Mouse (Mus musculus) T-helper 17 cell (primary cell): ENCODE data around the gene P2ry2.

Source experiments
- in situ Hi-C, 2 experiments: fragments of 300-600 bp; cut with MboI, MseI; formaldehyde crosslinking; loops; 1 replicate in 1 of 2; 2 replicates in 1 of 2; pipeline ENCODE4 v1.15.1; 2025; ENCODE audit warnings: high pct_unique_total_duplicates in 2 of 2

P2ry2 gene

DNA sequence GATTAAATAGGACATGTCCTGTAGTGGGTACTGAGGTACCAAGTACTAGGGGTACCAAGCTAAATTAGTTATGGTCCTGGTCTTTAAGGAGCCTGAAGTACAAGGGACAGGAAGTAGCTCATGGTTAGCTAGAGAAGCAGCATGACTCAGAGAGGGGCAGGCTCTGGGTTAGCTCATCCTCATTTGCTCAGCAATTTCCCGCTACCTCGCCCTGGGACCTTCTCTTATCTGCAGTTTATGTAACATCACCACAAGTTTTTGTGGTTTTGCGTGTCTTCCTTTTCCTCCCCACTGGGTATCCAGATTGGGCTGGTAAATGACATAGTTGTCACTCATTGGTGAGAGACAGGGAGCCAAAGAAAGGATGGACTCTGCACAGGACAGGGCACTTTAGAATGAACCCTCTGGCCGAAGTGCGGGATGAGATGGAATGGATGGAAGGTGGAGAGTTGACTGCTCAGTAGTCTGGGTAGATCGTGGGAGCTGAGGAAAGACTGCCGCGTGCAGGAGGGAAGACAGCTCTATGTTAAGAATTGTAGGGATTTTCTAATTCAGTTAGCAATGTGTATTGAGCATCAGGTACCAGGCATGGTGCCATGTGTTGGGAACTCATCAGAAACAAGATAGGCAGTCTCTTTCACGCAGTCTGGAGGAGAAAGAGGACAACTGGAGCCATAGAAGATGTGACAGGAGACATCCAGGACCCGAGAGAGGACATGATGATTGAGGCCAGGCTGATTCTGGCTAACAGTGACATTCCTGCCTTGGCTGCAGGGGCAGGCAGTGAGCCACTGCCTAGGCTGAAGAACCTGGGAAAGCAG, 15.2 kb upstream of the P2ry2 start:
- in situ Hi-C loops: no loop called here

DNA sequence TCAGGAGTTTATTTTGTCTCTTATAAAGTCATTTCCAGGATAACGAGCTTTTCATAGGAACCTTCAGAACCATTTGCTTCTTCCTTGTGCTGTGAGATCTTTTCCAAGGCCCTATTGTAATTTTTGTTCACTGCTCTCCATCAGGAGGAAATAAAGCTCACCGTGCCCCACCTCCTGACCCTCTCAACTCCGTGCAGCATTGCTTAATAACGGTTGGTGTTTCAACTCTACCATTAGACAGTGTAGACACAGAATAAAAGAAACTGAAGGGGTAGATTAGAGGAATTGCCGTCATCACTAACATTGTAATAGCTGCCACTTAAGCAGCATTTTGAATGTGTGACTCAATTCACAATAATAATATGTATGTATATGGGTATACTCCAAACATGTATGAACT, 14.2 kb upstream of the P2ry2 start:
- in situ Hi-C loops: no loop called here

DNA sequence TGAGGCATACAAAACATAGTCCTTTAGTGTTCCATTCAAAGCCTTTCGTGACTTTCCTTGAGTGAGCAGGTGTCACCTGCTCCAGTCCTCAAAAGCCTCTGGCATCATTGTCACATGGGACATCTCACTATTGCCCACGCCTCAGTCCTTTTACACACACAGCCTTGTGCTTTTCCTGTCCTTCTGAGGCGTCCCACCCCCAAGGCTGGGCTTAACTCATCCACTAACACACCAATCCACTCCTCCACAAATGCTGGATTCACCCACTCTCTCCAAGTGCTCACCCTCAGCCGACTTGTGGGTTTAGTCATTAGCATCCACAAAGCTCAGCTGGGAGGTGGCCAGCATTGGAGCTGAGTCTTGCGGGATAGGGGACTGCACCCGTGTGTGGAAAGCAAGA, 4.8 kb upstream of the P2ry2 start:
- in situ Hi-C loops: no loop called here

DNA sequence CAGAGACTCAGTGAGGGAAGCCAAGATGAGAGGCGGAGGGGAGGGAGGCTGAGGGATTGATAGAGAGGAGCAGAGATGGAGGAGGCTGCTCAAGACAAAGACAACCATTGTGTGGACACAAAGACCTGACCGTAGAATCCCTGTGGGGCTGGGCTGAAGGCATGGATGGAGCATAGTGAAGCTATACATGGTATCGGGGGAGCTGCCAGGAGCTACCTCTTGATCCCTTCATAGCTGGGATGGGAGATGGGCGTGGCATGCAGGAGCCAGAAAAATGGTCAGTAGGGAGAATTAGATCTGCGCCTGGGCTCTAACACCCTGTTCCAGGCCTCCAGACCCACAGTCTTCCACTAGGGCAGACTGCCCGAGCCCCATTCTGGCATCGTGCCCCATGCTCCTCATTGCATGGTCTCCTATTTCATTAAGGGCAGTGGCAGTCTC, 4.4 kb upstream of the P2ry2 start:
- in situ Hi-C loops: no loop called here

DNA sequence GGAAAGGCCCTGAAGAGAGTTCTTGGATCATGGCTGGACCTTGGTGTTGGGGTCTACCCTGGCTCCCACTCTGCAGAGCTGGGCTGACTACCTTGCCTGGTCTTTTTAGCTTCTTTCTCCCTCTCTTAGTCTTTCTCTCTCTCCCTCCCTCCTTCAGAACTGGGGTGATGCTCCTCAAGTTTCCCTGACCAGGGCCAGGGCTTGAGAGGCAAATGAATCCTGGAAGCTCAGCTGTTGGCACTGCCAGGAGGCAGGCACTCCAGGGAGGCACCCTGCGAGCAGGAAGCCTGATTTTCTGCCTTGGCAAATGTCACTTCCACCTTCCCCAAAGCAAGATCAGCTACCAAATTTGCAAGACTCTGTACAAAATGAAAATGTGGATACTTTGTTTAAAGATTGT, 2.3 kb upstream of the P2ry2 start:
- in situ Hi-C loops: no loop called here

DNA sequence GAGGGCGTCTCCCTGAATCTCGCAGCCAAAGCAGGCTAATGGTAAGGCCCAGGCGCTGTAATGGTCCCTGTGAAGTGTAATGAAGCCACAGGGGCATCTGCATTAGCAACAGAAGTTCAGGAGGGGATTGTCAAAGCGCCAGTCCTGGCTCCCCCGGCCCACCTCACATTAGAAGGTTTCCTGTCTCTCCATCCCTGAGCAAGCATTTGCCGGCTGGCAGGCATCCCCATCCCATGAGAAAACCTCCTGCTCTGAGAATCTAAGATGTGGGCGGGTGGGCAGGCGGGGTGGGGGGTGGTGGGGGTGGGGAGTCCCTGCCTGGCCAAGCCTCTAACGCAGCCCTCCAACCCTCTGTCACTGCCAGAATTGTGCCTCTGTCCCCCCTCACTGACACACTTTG, 1.4 kb upstream of the P2ry2 start:
- in situ Hi-C loops: no loop called here

DNA sequence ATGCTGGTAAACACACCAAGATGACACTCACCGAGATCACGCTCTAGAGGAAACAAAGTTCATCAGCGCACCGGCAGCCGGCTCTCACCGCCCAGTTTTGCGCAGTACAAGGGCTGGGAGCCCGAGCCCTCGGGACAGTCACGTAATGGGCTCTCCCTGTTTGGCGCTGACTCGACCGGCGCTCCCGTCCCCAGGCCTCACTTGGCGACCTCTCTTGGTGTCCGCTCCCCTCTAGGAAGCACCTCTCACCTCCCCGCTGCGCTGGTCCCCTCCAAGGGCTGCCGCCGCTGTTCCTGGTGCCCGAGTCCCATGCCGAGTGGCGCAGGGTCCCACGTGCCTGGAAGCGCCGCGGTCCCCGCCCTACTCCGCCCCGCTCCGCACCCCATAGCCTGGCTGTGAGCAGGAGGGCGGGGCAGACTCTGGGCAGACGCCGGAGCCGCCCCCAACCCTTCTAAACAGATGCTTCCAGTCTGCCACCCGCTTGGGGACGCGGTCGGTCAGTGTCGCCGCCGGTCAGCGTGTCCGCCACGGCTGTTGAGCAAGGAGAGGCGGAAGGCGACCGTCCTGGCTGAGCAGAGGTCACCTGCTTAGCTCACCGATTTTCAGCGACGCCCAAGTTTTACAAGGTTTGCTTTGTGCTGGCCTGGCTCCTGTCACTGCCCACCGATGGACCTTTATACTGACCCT, 842 bp downstream of the P2ry2 start:
- in situ Hi-C loops: no loop called here

DNA sequence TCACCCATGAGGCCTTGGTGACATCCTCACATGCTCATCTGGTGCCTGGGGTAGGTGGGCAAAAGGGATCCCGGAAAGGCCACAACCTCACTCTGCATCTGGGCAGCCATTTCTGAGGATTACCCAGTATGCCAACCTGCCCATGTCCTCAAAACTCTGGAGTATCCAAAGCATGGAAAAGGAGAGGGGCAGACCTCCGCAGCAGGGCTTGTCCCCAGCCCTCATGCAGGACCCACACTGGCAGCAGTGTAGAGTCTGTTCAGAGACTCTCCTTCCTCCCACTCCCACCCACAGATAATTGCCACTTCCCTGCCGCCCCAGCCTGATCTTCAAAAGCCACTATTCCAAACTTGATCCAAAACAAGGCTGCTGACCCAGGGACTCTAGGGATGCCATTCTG, 1.9 kb downstream of the P2ry2 start:
- in situ Hi-C loops: no loop called here

DNA sequence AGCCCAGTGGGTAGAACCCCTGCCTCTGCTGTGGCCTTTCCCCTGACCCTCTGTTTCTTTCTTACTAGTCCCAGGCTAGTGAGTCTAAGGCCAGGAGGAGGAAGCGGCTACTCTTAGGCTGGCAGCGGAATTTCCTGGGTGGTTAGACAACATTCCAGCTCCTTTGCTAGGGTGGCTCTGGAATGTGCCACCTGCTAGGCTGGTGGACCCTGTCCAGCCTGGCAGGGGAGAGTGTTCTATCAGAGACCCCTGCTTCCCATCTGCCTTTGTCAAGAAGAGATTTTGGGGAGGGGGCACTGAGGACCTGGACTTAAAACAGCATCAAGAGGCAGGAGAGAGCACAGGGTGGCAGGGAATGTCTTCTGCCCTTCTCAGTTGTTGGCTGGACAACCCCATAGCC, 6.5 kb downstream of the P2ry2 start:
- in situ Hi-C loops: no loop called here

DNA sequence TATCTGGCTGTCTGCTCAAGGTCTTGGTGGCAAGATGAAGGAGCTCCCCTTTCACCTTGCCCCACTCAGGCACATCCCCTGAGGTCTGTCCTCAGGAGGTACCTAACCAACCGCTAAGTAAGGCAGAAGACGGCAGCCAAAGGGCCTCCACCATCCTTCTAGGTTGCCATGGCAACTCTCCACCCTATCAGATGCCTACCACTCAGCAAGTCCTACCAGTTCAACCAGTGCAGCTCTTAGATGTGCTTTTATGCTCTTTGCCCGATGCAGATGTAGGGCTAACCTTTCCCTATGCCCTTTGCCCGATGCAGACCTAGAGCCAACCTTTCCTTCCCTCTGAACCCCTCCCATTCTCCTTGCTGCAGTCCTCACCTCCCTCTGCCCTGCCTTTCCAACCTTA, 7.5 kb downstream of the P2ry2 start:
- in situ Hi-C loops: no loop called here

DNA sequence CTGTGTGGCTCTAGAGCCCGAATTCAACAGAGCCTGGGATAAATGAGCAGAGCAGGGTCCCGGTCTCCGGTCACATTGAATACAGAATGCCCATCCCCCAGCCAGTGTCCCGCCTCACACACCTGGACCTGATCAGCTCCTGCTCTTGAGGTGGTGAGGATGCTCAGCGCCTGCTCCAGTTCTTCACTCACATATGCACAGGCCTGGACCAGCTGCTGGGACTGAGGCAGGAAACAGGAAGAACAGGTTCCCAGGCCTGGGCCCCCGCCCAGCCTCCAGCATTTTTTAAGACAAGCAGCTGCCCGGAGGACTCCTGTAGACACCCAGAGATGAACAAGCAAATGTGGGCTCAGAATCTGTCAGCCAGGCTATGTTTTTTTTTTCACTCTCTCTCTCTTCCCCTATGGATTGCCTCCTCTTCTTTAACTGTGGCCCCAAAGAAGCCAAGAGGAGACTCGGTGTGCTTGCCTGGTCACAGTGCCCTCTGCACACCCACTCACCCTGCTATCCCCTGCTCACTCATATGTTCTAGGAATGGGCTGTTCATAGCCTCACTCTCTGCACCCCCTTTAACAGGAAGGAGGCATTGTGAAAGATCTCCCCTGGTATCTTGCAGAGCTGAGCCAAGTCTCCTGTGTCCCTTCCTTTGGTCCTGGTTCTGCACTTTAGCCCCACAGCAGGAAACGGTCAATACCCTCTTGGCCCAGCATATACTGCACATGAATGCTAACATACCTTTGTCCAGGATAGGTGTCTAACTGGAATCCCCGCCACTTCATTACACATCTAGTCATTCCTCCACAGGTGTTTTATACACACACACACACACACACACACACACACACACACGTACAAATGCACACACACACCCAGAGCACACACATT, 9.0 kb downstream of the P2ry2 start:
- in situ Hi-C loops: no loop called here

DNA sequence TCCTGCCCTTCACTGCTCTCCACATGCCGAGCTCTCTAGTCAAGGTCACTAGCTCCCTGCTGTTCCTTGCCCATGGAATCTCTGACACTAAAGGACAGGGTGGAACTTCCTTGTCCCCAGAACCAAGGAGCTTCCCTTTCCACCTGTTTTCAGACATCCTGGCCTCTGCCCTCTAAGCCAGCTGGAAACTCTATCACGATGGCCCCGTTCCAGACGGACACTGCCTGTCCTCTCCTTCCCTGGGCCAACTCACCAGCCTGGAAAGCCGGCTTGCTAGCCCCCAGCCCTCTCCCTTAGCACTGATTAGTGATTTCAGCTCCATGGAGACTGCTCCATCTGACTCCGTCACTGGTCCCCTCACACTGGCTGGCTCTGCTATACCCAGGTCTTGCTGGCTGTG, 10.4 kb downstream of the P2ry2 start:
- in situ Hi-C loops: no loop called here

DNA sequence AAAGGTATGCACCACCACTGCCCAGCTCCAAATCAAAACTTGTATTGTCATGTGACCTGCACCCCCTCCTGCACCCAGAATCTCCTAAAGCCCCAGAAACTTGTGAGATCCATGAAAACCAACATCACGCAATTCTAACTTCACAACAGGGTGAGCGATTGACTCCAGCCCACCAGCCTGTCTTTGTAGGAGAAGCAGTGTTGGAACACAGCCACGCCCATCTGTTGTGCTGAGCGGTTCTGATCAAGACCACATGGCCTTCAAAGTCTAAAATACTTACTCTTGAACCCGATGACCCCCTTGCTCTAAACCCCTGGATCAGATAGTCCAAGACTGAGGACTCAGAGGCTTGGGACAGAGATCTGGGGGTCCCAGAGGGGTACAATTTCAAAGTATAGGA, 13.0 kb downstream of the P2ry2 start:
- in situ Hi-C loops: loop anchor here in 1 of 2 experiments (5.0 kb wide), 1 partner anchor 623 kb away; no protein-coding TSS in a partner anchor

DNA sequence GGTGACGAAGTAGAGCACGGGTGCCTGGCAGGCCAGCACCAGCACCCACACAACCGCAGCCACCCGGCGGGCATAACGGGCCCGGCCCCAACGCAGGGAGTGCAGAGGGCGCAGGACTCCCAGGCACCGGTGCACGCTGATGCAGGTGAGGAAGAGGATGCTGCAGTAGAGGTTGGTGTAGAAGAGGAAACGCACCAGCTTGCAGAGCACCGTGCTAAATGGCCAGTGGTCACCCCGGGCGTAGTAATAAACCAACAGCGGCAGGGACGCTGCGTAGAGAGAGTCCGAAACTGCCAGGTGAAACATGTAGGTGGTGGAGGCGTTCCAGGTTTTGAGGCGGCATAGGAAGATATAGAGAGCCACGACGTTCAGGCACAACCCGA, 14.1 kb downstream of the P2ry2 start:
- in situ Hi-C loops: loop anchor here in 1 of 2 experiments (5.0 kb wide), 1 partner anchor 624 kb away; no protein-coding TSS in a partner anchor

DNA sequence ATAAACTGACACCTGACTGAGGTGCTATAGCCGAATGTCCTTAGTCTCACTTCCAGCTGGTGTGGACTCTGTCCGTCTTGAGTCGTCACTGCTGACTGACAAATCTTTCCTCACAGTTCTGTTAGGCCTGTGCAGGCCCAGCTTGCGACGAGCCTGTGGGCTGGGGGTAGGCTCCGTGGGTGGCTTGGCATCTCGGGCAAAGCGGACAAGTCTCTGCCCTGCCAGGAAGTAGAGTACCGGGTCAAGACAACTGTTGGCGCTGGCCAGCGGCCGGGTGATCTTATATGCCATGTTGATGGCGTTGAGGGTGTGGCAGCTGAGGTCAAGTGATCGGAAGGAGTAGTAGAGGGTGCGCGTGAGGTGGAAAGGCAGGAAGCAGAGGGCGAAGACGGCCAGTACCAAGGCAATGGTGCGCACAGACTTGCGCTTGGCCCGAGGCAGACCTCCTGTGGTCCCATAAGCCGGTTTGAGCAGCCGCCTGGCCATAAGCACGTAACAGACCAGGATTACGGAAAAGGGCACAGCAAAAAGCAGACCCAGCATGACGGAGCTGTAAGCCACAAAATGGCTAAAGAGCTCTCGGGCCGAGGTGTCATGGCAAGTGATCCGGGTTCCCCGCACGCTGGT, 14.6 kb downstream of the P2ry2 start:
- in situ Hi-C loops: loop anchor here in 1 of 2 experiments (5.0 kb wide), 1 partner anchor 624 kb away; no protein-coding TSS in a partner anchor

DNA sequence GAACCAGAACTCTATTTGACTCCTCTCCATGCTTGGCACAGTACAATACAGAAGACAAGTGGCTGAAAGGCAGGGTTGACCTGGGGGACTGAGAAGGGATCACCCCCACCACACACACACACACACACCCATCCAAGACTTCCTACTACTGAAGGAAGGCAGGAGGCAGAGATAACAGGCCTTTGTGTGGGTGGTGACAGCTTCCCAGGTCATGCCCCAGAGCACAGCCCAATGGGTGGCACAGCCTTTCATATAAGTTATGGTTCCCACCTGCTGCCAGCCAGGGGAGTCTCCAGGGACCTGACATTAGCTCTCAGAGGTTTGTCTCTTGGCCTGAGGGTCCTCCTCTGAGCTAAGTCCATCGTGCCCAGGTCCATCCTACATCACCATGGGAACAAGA, 15.5 kb downstream of the P2ry2 start:
- in situ Hi-C loops: loop anchor here in 1 of 2 experiments (5.0 kb wide), 1 partner anchor 625 kb away; no protein-coding TSS in a partner anchor

DNA sequence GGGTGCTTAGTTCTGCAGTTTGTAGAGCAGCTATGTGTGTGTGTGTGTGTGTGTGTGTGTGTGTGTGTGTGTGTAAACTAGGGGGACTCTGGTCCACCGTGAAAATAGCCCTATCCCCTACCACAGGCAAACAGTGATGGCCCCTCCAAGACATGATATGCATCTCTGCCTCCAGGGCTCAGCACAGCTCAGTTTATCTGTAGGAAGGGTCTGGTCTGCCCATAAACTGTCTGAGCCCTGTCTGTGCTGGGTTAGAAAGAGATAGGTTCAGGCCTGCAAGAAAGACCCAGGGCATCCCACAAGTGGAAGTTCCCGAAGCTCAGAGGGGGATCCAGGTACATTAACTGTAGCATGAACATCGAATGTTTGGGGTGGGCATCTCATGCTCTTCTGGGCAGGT, 16.7 kb downstream of the P2ry2 start:
- in situ Hi-C loops: loop anchor here in 1 of 2 experiments (5.0 kb wide), 1 partner anchor 626 kb away; no protein-coding TSS in a partner anchor

DNA sequence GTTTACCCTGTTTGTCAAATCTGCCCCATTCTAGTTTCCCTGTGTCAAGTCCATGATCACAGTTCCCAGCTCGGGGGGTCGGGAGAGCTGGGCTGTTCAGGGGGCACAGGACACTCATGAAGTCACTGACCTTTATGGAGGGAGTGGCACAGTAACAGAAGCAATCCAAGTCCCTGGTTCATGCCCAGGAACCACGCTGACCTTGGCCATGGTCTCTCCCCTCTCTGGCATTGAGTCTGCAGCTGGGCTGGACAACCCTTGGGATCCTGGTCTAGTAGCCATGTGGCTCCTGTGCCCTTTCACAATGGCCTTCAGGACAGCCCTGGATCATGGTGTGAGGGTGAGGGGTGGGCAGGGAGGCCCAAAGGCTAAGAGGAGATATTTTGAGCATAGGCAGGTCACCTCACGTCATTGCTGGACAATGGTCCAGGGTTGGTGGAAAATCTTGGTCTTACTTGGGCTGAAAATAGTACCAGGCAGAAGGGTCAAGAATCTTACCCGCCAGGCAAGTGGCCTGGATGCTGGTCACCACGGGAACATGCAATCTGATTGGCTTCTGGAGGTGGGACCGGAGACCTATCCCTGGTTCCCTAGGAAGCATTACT, 17.3 kb downstream of the P2ry2 start:
- in situ Hi-C loops: loop anchor here in 1 of 2 experiments (5.0 kb wide), 1 partner anchor 627 kb away; no protein-coding TSS in a partner anchor

DNA sequence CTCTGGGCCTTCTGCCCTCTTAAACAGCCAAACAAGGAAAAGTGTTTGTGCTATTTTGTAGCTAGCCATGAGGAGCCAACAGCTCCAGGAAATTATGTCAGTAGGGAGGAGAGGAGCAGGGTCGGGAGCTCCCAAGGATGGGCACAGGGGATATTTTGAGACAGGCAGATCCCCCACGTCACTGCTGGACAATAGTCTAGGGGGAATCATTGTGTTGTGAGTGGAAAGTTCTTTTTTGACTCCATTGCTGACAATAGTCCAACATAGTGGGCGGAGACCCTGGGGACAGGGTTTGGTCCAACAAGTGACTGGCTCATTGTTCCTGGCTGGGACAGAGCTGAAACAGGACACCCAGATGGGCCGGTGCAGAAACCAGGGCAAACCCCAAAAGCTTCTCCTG, 19.5 kb downstream of the P2ry2 start:
- in situ Hi-C loops: no loop called here

DNA sequence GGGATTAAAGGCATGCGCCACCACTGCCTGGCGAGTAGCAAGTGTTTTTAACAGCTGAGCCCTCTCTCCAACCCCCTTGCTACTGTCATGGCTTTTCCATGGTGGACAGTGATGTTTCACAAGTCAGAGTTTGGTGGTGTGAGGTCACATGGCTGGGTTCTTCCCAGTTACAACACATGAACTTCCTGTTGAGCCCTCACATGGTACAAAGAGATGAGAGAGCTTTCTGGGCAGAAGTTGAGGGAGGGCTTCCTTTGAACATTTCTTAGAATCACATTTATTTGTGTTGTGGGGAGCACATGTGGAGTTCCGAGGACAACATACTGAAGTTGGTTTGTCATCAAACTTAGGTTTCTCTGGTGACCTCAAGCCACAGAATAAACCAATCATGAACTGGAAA, 20.7 kb downstream of the P2ry2 start:
- in situ Hi-C loops: no loop called here
